Mouse (Mus musculus): Measurements from ENCODE around the gene Suds3. TPM values are rescaled to one million over a fixed set of nuclear protein-coding genes. Genes with fewer than 3 reads are reported as not detected.
A peak's percentile ranks its signal among the peaks of the same experiment; 100 is the strongest.

The Suds3 gene
- 36.8 and 37.1 TPM in 2 replicates for polyA plus RNA-seq (2014; fragmentation: Nextera tagmentation; extraction: Ambion mirVana)

DNA sequence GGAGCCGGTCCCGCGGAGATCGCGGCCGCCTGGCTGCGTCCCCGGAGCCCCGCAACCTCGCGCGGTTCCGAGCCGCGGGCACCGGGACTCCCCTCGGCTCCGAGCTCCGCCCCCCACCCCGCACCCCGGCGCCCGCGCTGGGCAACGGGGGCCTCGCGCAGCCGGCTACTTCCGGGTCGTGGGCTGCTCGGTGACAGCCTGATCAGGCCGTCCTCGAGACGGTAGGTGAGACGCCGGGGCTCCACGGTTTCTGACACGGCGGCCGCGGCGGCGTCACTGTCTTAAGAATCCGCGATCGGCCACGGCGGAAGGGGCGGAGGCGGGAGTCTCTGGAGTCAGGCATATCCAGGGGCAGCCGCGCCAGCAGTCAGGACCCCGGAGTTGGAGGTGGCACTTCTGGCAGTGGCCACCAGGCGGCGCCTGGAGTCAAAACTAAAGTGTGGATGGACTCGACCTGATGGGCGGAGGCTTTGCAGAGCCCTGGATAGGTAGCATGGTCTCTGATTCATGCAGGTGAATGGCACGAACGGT, at the start of gene Suds3:
TSS of gene Suds3 (minus strand) at position 278 of the 531 bp plus-strand sequence.
- Histone ChIP-seq H3K9ac (ENCODE audit: low read depth, low read length) (peak within 1 kb of the TSS; percentile 88), H3K4me3 (ENCODE audit: low read depth, low read length) (peak within 1 kb of the TSS; percentile 95), H3K27ac (ENCODE audit: low read depth, low read length) (peak within 1 kb of the TSS; percentile 82), H3K27me3 (ENCODE audit: control insufficient read depth, insufficient read depth, low read length) (no peaks in the 10 kb centered on the region), H3K4me2 (peak within 1 kb of the TSS; percentile 79), H3K9me3 (replicated peaks; ENCODE audit: control insufficient read depth, low read length) (no peaks in the 10 kb centered on the region), H3K4me1 (ENCODE audit: control insufficient read depth, insufficient read depth, low read length) (no peaks in the 10 kb centered on the region; the same call in 1 of the 2 replicates), H3K36me3 (ENCODE audit: control insufficient read depth, insufficient read depth, low read length) (peaks cover 3% of the 10 kb centered on the region; the same call in 1 of the 2 replicates)
- WGBS (ENCODE audit: insufficient replicate concordance), result under 1% methylated on average over 46 of the region's 59 CpGs
- ATAC-seq (replicated peaks; ENCODE audit: insufficient number of reproducible peaks, low FRiP score, low TSS enrichment), result peak; percentile 74

DNA sequence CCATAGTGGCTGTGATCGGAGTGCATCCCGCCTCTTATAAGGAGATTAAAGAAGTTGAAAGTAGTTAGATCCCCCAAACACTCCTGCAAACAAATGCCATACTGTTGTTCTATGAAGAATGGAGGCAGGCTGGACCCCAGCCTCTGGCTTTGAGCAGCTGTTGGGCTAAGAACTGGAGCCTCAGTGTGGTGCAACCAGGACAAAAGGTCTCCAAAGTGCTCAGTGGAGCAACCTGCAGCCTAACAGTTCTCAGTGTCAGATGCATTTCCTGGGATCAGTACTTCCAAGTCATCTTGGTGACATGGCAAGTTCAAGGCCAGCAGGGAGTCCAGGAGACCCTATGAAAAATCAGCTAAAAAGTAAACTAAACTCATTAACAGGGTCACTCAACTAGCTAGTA, 49.0 kb upstream of the Suds3 start:
- H3K9me3 ChIP-seq (replicated peaks; ENCODE audit: control insufficient read depth, low read length), result no peaks in the 10 kb centered on the region
- H3K4me3 ChIP-seq (ENCODE audit: low read depth, low read length), result no peak overlapping the region
- no peaks in the 10 kb centered on the region for H3K27me3 ChIP-seq (ENCODE audit: control insufficient read depth, insufficient read depth, low read length)
- H3K9ac ChIP-seq (ENCODE audit: low read depth, low read length), result no peak overlapping the region
- H3K36me3 ChIP-seq (ENCODE audit: control insufficient read depth, insufficient read depth, low read length), result no peaks in the 10 kb centered on the region
- no peak overlapping the region for H3K27ac ChIP-seq (ENCODE audit: low read depth, low read length)
- H3K4me2 ChIP-seq, result no peak overlapping the region
- 0 out of 2 replicates have a peak, but pooled peaks cover 2% of the 10 kb centered on the region for H3K4me1 ChIP-seq (ENCODE audit: control insufficient read depth, insufficient read depth, low read length)
- 97% methylated on average over 2 of the region's 2 CpGs for WGBS (ENCODE audit: insufficient replicate concordance)
- ATAC-seq (replicated peaks; ENCODE audit: insufficient number of reproducible peaks, low FRiP score, low TSS enrichment), result no peak

DNA sequence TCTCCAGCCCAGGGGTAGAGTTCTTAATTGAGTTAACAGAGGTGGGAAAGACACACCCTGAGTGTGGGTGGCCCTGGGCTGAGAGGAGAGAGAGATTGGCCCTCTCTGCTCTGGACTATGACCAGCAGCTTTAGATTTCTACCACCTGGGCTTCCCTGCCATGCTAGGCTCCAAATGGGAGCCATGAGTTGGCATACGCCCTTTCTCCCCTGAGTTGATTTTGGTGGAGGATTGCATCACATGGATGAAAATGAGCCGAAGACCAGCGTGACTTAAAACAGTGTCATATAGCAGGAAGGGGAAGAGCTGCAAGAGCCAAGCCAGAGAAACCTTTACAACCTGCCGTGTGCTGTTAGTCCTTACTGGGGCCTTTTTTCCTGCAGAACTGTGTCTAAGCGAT, 48.6 kb upstream of the Suds3 start:
- WGBS (ENCODE audit: insufficient replicate concordance), result 81% methylated on average over 5 of the region's 5 CpGs

DNA sequence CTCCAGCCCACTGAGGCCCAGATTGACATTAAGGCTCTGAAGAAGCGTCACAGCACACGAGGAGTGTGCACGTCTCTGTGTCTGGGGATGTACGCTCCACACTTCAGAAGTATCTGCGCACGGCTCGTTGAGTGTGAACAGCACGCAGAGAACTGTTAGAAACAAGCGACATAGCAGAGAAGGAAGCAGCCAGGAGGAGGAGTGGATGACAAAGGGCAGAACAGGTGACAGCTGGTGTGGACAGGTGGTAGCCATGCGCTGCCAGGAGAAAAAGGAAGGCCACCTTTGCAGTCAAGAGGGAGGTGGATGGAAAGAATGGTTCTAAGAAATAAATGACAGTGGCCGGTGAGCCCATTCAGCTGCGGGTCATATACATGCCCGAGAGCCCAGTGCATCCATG, 47.9 kb upstream of the Suds3 start:
- 85% methylated on average over 13 of the region's 13 CpGs for WGBS (ENCODE audit: insufficient replicate concordance)
- H3K4me3 ChIP-seq (ENCODE audit: low read depth, low read length), result no peak overlapping the region
- H3K4me2 ChIP-seq, result no peak overlapping the region
- H3K27me3 ChIP-seq (ENCODE audit: control insufficient read depth, insufficient read depth, low read length), result no peaks in the 10 kb centered on the region
- H3K4me1 ChIP-seq (ENCODE audit: control insufficient read depth, insufficient read depth, low read length), result peaks cover 8% of the 10 kb centered on the region
- H3K27ac ChIP-seq (ENCODE audit: low read depth, low read length), result no peak overlapping the region
- H3K9me3 ChIP-seq (replicated peaks; ENCODE audit: control insufficient read depth, low read length), result no peaks in the 10 kb centered on the region
- H3K9ac ChIP-seq (ENCODE audit: low read depth, low read length), result no peak overlapping the region
- H3K36me3 ChIP-seq (ENCODE audit: control insufficient read depth, insufficient read depth, low read length), result no peaks in the 10 kb centered on the region
- no peak for ATAC-seq (replicated peaks; ENCODE audit: insufficient number of reproducible peaks, low FRiP score, low TSS enrichment)

More for the DNA sequence above, 48.6 kb upstream of the Suds3 start:
- peaks cover 5% of the 10 kb centered on the region for H3K4me1 ChIP-seq (ENCODE audit: control insufficient read depth, insufficient read depth, low read length)
- H3K27ac ChIP-seq (ENCODE audit: low read depth, low read length), result no peak overlapping the region
- H3K36me3 ChIP-seq (ENCODE audit: control insufficient read depth, insufficient read depth, low read length), result no peaks in the 10 kb centered on the region
- no peak overlapping the region for H3K4me3 ChIP-seq (ENCODE audit: low read depth, low read length)
- no peaks in the 10 kb centered on the region for H3K27me3 ChIP-seq (ENCODE audit: control insufficient read depth, insufficient read depth, low read length)
- no peak overlapping the region for H3K4me2 ChIP-seq
- no peaks in the 10 kb centered on the region for H3K9me3 ChIP-seq (replicated peaks; ENCODE audit: control insufficient read depth, low read length)
- ATAC-seq (replicated peaks; ENCODE audit: insufficient number of reproducible peaks, low FRiP score, low TSS enrichment), result no peak
- no peak overlapping the region for H3K9ac ChIP-seq (ENCODE audit: low read depth, low read length)

DNA sequence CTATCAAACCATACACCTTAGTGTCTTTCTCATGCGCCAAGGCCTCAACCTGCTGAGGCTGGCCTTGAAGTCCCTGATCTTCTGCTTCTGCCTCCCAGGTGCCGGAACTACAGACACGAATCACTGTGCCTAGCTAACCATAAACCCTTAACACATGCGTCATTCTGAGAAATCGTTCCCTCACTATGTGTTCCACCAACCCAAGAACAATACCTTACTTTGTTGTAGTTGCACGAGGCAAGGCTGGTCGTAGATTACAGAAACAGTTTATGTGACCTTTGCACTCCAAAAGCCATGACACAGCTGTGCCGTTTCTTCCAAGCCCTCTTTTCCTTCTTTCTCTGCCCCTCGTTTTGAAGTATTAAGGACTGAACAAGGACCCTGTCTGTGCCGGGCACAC, 44.6 kb upstream of the Suds3 start:
- ATAC-seq (replicated peaks; ENCODE audit: insufficient number of reproducible peaks, low FRiP score, low TSS enrichment), result no peak
- Histone ChIP-seq H3K4me3 (ENCODE audit: low read depth, low read length) (no peak overlapping the region), H3K4me1 (ENCODE audit: control insufficient read depth, insufficient read depth, low read length) (peaks cover 8% of the 10 kb centered on the region), H3K9me3 (replicated peaks; ENCODE audit: control insufficient read depth, low read length) (no peaks in the 10 kb centered on the region), H3K27me3 (ENCODE audit: control insufficient read depth, insufficient read depth, low read length) (no peaks in the 10 kb centered on the region), H3K27ac (ENCODE audit: low read depth, low read length) (no peak overlapping the region), H3K36me3 (ENCODE audit: control insufficient read depth, insufficient read depth, low read length) (no peaks in the 10 kb centered on the region), H3K4me2 (no peak overlapping the region), H3K9ac (ENCODE audit: low read depth, low read length) (no peak overlapping the region)
- WGBS (ENCODE audit: insufficient replicate concordance), result 63% methylated on average over 10 of the region's 10 CpGs

DNA sequence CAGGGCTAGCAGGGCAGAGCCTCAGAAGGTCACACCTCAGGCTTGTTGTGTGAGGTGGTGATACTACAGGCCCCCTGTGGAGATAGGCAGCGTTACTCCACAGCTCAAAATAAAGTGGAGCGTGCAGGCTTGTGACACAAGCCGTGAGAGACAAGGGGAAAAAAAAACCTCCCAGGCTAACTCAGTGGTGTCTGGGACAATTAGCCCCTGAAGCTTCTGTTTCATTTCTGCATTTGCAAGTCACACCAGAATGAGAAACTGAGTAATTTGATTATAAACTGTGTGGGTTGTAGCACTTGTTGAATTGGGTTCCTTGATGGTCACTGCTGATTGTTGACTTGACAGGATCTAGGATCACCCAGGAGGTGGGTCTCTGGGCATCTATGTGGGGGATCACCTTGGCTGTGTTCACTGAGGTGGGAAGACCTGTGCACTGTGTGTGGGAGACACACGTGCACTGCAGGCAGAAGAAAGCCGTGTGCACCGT, 43.9 kb upstream of the Suds3 start:
- no peak for ATAC-seq (replicated peaks; ENCODE audit: insufficient number of reproducible peaks, low FRiP score, low TSS enrichment)
- 0 out of 2 replicates have a peak overlapping the region, but pooled peaks have one; percentile 34 for H3K9ac ChIP-seq (ENCODE audit: low read depth, low read length)
- H3K27me3 ChIP-seq (ENCODE audit: control insufficient read depth, insufficient read depth, low read length), result no peaks in the 10 kb centered on the region
- peaks cover 8% of the 10 kb centered on the region for H3K4me1 ChIP-seq (ENCODE audit: control insufficient read depth, insufficient read depth, low read length)
- H3K27ac ChIP-seq (ENCODE audit: low read depth, low read length), result peak overlapping the region; percentile 37; the same call in 1 of the 2 replicates
- 54% methylated on average over 6 of the region's 6 CpGs for WGBS (ENCODE audit: insufficient replicate concordance)
- no peaks in the 10 kb centered on the region for H3K9me3 ChIP-seq (replicated peaks; ENCODE audit: control insufficient read depth, low read length)
- no peak overlapping the region for H3K4me3 ChIP-seq (ENCODE audit: low read depth, low read length)
- no peaks in the 10 kb centered on the region for H3K36me3 ChIP-seq (ENCODE audit: control insufficient read depth, insufficient read depth, low read length)
- H3K4me2 ChIP-seq, result peak overlapping the region; percentile 6; the same call in 1 of the 2 replicates

DNA sequence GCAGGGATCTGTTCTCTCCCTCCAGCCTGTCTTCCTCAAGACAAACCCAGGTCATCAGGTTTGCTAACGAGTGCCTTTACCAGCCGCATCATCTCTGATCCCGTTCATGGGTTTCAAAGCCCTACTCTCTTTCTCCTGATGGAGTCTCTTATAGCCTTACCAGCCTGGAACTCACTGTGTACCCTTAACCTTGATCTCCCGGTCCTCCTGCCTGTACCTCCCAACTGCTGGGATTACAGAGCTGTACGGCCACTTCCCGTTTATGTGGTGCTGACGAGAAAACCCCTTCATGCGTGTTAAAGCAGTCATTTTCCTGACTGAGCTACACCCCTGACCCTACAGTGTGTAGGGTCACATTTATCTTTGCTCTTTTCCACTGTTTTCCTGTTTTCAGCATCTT, 43.4 kb upstream of the Suds3 start:
- Histone ChIP-seq H3K9me3 (replicated peaks; ENCODE audit: control insufficient read depth, low read length) (no peaks in the 10 kb centered on the region), H3K27ac (ENCODE audit: low read depth, low read length) (no peak overlapping the region), H3K4me1 (ENCODE audit: control insufficient read depth, insufficient read depth, low read length) (peaks cover 8% of the 10 kb centered on the region), H3K4me3 (ENCODE audit: low read depth, low read length) (no peak overlapping the region), H3K27me3 (ENCODE audit: control insufficient read depth, insufficient read depth, low read length) (no peaks in the 10 kb centered on the region), H3K36me3 (ENCODE audit: control insufficient read depth, insufficient read depth, low read length) (no peaks in the 10 kb centered on the region), H3K9ac (ENCODE audit: low read depth, low read length) (0 out of 2 replicates have a peak overlapping the region, but pooled peaks have one; percentile 34), H3K4me2 (no peak overlapping the region; the same call in 1 of the 2 replicates)
- no peak for ATAC-seq (replicated peaks; ENCODE audit: insufficient number of reproducible peaks, low FRiP score, low TSS enrichment)
- 43% methylated on average over 8 of the region's 8 CpGs for WGBS (ENCODE audit: insufficient replicate concordance)

DNA sequence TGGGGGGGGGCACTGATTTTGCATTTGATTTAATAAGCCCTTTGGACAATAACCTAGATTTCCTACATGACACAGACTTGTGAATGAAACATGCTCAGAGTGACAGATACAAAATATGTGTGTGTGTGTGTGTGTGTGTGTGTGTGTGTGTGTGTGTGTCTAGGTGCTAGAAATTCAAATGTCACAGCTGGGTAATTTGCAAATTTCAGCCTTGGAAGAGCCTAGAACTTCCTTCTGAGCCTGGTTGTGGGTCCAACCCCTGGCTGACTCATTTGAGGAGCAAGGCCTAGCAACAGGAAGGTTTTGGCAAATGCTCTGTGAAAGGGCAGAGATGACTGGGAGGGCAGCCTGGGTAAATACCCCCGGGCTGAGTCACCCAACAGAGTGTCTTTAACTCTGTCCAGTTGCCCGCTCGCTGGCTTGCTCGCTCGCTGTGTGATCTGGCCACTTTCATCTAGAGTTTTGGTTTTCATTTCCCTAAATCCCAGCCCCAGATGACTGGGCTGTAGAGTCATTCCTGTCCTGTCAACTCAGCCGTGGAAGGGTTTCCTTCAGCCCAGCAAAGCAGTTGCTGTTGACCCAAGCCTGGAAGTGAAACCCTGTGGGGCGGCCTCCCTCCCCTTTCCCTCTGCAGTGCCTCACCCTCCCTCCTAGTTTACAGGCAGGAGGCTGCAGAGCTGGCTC, 42.6 kb upstream of the Suds3 start:
- H3K27me3 ChIP-seq (ENCODE audit: control insufficient read depth, insufficient read depth, low read length), result no peaks in the 10 kb centered on the region
- H3K9ac ChIP-seq (ENCODE audit: low read depth, low read length), result no peak overlapping the region
- 71% methylated on average over 7 of the region's 7 CpGs for WGBS (ENCODE audit: insufficient replicate concordance)
- H3K36me3 ChIP-seq (ENCODE audit: control insufficient read depth, insufficient read depth, low read length), result no peaks in the 10 kb centered on the region
- H3K4me3 ChIP-seq (ENCODE audit: low read depth, low read length), result no peak overlapping the region
- no peak overlapping the region for H3K4me2 ChIP-seq
- H3K27ac ChIP-seq (ENCODE audit: low read depth, low read length), result no peak overlapping the region
- no peak for ATAC-seq (replicated peaks; ENCODE audit: insufficient number of reproducible peaks, low FRiP score, low TSS enrichment)
- peaks cover 8% of the 10 kb centered on the region for H3K4me1 ChIP-seq (ENCODE audit: control insufficient read depth, insufficient read depth, low read length)
- H3K9me3 ChIP-seq (replicated peaks; ENCODE audit: control insufficient read depth, low read length), result no peaks in the 10 kb centered on the region
